Mouse (Mus musculus): ENCODE measurements at regions not wholly inside any gene's neighbourhood (a gene's known extent, or its start where the extent isn't known, plus 50 kb on each side); places are given as distances from the start of the nearest gene placed in this dataset.
A peak's percentile ranks its signal among the peaks of the same experiment; 100 is the strongest.

DNA sequence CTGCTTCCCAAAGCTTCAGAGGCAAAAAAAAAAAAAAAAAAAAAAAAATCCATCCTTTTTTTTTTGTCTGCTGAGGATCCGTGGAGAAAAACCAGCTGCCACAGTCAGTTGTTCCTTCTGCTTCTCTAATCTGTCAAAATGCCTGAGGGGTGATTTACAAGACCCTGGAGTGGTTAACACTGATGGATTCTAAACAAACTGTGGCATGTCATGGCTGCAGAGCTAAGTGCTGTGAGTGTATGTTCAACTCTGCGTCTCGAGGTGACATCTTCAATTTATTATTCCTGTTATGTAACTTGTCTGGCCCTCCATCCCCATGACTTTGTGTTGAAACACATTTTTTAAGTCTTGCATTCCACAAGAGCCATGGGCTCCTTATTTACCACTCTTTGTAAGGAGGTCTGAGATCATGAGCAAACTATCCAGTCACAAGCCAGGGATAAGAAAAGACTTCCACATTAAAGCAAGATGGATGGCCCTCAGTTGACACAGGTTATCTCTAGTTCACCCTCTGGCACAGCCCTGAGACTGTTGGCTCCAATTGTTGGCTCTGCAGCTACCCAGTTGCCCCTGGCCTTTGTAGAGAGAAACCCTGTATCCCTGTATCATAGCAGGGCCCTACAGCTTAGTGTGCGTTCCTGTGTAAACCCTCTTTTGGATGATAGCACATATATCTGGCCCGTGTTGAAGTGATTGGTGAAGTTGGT, 153.6 kb downstream of the Thbs2 start:
- DNase-seq (ENCODE audit: low spot score in 2 of 2) = no peak

DNA sequence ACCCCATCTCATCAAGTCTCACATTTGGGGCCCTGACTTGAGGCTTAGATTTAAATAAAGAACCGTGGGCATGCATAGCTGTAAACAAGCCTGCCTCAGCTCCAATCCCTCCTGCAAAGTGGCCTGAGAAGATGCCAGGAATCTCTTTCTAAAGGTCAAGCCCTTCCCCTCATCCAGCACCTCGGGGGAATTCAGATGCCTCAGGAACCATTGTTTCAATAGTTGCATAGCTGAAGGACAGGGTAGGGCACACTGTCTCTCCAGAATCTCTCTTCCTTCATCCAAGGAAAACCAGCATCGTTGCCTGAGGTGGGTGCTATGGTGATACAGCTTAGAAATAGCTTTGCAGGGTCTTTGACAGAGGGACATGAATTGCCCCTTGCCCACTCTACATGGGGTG, 154.4 kb downstream of the Thbs2 start:
- no peak for DNase-seq (ENCODE audit: low spot score in 2 of 2)

DNA sequence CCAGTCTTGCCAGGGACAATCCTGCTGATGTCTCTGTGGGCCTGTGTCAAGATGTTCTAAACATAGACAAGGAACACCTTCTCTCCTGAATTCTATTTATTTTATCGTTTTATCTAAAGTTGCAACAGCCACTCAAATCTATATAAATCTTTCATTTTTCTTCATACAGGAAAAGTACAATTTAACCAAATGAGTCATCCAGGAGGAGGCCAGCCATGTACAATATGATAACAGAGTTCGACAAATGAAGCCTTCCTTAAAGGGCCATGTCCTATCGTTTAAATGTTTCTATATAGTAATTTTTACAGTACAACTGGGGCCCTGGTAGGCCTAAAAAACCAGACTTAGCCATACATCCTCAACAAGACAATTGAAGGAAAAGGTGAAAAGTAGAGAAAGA, 154.8 kb downstream of the Thbs2 start:
- no peak for DNase-seq (ENCODE audit: low spot score in 2 of 2)

DNA sequence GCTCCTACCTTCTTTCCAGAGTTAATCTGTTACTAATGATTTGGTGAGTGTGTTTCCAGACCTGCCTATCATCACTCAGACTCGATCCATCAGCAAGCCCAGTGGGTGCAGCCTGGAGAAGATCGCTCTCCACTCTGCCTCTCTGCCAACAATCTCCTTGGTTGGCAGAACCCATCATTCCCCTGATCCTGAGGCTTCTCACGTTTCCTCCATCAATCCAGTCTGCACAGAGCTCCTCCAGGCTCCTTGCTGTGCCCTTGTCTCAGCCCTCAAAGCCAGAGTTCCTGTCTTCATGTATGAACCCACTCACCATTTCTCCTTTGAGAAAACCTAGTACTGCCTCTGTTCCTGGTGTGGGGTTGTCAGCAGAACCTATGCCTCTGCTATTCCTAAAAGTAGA, 155.5 kb downstream of the Thbs2 start:
- no peak for DNase-seq (ENCODE audit: low spot score in 2 of 2)

GRCm38 (mm10) chr17:14532979-14533314, 161.1 kb downstream of the Thbs2 start:
- no peak for DNase-seq (ENCODE audit: low spot score in 2 of 2)

DNA sequence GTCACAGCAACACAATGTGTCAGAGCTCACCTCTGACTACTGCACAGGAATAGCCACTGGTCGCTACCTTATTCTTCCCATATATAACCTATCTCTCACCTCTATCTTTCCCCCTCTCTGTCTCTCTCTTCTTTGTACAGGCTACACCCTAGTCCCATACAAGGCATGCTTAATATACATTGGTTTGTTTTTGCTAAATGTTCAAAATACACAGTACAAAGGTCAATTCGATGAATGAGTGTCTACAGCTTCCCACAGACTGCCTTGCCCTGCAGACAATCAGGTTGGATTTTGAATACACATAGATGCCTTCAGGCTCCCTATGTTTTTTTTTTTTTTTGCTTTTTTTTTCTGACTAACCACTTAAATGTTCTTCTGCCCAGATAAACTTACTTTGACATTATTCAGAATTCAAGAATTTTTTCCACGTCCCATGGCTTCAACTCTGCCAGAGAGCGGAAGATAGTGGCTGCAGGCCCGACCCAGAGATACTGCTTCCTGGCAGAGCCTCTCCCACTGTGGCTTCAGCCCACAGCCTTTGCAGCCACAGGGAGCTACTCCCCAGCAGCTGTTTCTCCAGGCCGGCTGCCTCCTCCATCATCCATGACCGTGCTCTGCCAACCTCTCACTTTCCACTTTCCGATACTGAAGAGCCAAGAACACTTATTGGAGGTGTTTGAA, 161.6 kb downstream of the Thbs2 start:
- no peak for DNase-seq (ENCODE audit: low spot score in 2 of 2)

- no peak for DNase-seq (ENCODE audit: low spot score in 2 of 2)
These were observed 162.2 kb downstream of the Thbs2 start for GRCm38 (mm10) chr17:14531796-14532195.

GRCm38 (mm10) chr17:14527691-14528090, 166.3 kb downstream of the Thbs2 start:
- no peak for DNase-seq (ENCODE audit: low spot score in 2 of 2)

DNA sequence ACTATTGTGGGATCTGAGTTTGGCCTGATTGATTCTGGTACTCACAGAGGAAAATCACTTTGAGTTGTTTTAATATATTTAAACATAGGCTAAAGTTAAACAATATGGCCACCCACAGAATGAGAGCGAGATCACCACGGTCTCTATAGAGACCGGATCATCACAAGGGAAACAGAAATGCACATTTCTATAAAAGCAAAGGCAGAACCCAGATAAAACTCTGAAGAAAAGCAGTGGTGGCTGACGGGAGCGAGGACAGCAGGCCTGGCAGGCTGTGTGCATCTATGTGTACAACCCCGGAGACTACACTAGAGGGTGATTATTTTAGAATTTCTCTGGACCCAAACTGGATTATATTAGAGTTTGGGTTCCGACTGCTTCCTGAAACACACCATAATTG, 168.8 kb downstream of the Thbs2 start:
- DNase-seq (ENCODE audit: low spot score in 2 of 2) = peak in 1 of 2 experiments; percentile 65

- peak; percentile 68 to 78 for DNase-seq (ENCODE audit: low spot score in 2 of 2)
These were observed 169.4 kb downstream of the Thbs2 start for GRCm38 (mm10) chr17:14524426-14525236.

- no peak for DNase-seq (ENCODE audit: low spot score in 2 of 2)
These were observed 172.0 kb downstream of the Thbs2 start for GRCm38 (mm10) chr17:14522011-14522410.

GRCm38 (mm10) chr17:14520565-14520964, 173.5 kb downstream of the Thbs2 start:
- peak; percentile 77 to 87 for DNase-seq (ENCODE audit: low spot score in 2 of 2)

GRCm38 (mm10) chr17:14519367-14519766, 174.7 kb downstream of the Thbs2 start:
- DNase-seq (ENCODE audit: low spot score in 2 of 2) = no peak

DNA sequence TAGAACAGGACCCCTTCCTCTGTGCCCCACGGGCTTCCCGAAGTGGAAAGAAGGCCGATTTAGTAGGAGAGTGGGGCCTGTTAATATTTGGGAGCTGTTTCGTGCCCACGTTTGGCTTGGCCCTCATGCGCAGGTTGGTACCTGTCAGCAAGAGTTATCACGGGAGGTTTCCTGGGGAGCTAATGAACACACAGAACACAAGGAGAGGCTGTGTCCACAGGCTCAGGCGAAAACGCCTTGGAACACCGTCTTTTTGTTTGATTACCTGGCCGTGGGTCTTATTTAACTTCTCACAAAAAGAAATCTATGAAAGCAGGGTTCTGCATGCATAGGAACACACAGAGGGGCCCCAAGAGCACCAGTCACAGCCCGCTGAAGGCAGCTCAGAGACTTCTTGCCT, 175.8 kb downstream of the Thbs2 start:
- no peak for DNase-seq (ENCODE audit: low spot score in 2 of 2)

- DNase-seq (ENCODE audit: low spot score in 2 of 2) = no peak
These were observed 176.7 kb downstream of the Thbs2 start for GRCm38 (mm10) chr17:14517368-14517767.

- peak; percentile 64 to 80 for DNase-seq (ENCODE audit: low spot score in 2 of 2)
These were observed 177.9 kb downstream of the Thbs2 start for GRCm38 (mm10) chr17:14516097-14516496.

- no peak for DNase-seq (ENCODE audit: low spot score in 2 of 2)
These were observed 180.6 kb downstream of the Thbs2 start for GRCm38 (mm10) chr17:14513454-14513853.

- no peak for DNase-seq (ENCODE audit: low spot score in 2 of 2)
These were observed 183.5 kb downstream of the Thbs2 start for GRCm38 (mm10) chr17:14510486-14510885.

GRCm38 (mm10) chr17:14507111-14507510, 186.9 kb downstream of the Thbs2 start:
- no peak for DNase-seq (ENCODE audit: low spot score in 2 of 2)

GRCm38 (mm10) chr17:14506123-14506522, 187.9 kb downstream of the Thbs2 start:
- DNase-seq (ENCODE audit: low spot score in 2 of 2) = no peak

DNA sequence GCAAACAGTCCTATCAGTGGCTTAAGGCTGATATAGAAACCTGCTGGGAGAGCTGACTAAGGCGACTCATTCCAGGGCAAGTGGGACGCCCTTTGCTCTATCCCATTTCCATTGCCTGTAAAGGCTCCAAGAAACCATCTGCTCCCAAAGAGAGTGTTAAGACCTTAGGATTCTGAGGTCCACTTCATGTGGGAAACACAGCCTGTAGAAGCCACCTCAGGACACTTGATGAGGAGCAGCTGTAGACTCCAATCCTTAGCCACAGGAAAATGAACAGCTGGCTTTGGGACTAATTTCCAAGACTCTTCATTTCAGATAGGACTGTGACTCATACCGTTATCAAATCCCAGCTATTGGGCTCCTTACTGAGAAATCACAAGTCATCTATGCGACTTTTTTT, 188.6 kb downstream of the Thbs2 start:
- no peak for DNase-seq (ENCODE audit: low spot score in 2 of 2)

GRCm38 (mm10) chr17:14503670-14504069, 190.4 kb downstream of the Thbs2 start:
- no peak for DNase-seq (ENCODE audit: low spot score in 2 of 2)

- DNase-seq (ENCODE audit: low spot score in 2 of 2) = no peak
These were observed 192.7 kb downstream of the Thbs2 start for GRCm38 (mm10) chr17:14501341-14501740.

All from right cerebral cortex, postnatal 10 days (tissue).